Mouse (Mus musculus) C2C12 (cell line): Measurements from ENCODE around the gene Svbp. TPM values are rescaled to one million over a fixed set of nuclear protein-coding genes. Genes with fewer than 3 reads are reported as not detected.

Experiments used
- H3K27me3 ChIP-seq: one replicate; pipeline ENCODE4 v1.6.1; 2011; ENCODE audit not compliant: control insufficient read depth, insufficient read depth, insufficient read length
- H3K36me3 ChIP-seq: one replicate; pipeline ENCODE4 v1.6.1; 2011; ENCODE audit not compliant: control insufficient read depth, insufficient read depth
- H3K4me3 ChIP-seq: one replicate; pipeline ENCODE4 v1.5.1; 2011; ENCODE audit warnings: mild to moderate bottlenecking, control low read depth; ENCODE audit not compliant: poor library complexity, insufficient read depth, severe bottlenecking
- H3K79me2 ChIP-seq: one replicate; pipeline ENCODE4 v1.6.1; 2011; ENCODE audit not compliant: control insufficient read depth, insufficient read depth
- H3K79me3 ChIP-seq: one replicate; pipeline ENCODE4 v1.6.1; 2011; ENCODE audit warnings: low read depth, control low read depth
- H3ac ChIP-seq: one replicate; pipeline ENCODE3; 2011; ENCODE audit warnings: low read depth; ENCODE audit not compliant: control insufficient read depth, insufficient read length
- CEBPB ChIP-seq: IDR thresholded peaks from one replicate; pipeline ENCODE4 v1.6.1; 2011; ENCODE audit warnings: low read depth, mild to moderate bottlenecking, control low read depth, moderate library complexity
- CTCF ChIP-seq: IDR thresholded peaks from one replicate; pipeline ENCODE4 v1.5.1; 2011; ENCODE audit not compliant: control insufficient read depth, insufficient read depth, insufficient read length
- FOSL1 ChIP-seq: IDR thresholded peaks from one replicate; pipeline ENCODE4 v1.8.0; 2011; ENCODE audit warnings: mild to moderate bottlenecking, low read length; ENCODE audit not compliant: poor library complexity, insufficient read depth, severe bottlenecking
- MAX ChIP-seq: IDR thresholded peaks from one replicate; pipeline ENCODE4 v1.6.1; 2011; ENCODE audit warnings: mild to moderate bottlenecking, control low read depth
- MYOD1 ChIP-seq: IDR thresholded peaks from one replicate; pipeline ENCODE4 v1.6.1; 2011; ENCODE audit warnings: low read depth; ENCODE audit not compliant: control insufficient read depth, insufficient read length
- MYOG ChIP-seq: IDR thresholded peaks from one replicate; pipeline ENCODE4 v1.6.1; 2011; ENCODE audit not compliant: control insufficient read depth, insufficient read length; ENCODE audit errors: extremely low read depth
- USF1 ChIP-seq: IDR thresholded peaks from one replicate; pipeline ENCODE4 v1.6.1; 2011; ENCODE audit warnings: low read depth, mild to moderate bottlenecking, control low read depth, moderate library complexity
- polyA plus RNA-seq: library from polyadenylated mRNA; unstranded; fragments of >200 nt; fragmentation: generic; extraction: Trizol; gene quantifications from one replicate; pipeline ENCODE4 v1.2.1, GENCODE M21; 2012; ENCODE audit warnings: missing spikeins

Gene Svbp
- polyA plus RNA-seq, 1 experiment = 76.1 TPM

DNA sequence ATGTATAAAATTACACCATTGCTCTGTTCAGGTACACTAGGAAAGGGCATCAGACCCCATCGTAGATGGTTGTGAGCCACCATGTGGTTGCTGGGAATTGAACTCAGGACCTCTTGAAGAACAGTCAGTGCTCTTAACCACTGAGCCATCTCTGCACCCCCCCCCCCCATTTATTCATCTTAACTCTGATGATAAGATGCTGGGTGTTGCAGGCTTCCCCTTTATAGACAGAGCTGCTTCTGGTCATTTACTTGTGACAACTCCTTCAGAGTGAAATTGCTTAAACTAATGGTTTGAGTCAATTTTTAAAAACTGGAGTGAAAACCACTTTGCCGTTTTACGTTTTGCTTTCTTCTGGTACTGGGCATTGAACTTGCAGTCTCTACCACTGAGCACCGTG, 2.3 kb upstream of the Svbp start:
- H3ac ChIP-seq = no peak overlapping the region
- H3K36me3 ChIP-seq = no peaks in the 10 kb centered on the region
- H3K4me3 ChIP-seq = no peak overlapping the region
- TF ChIP-seq FOSL1 (no peak), USF1 (no peak), CEBPB (no peak), MAX (no peak), MYOG (no peak), CTCF (no peak), MYOD1 (no peak)
- H3K79me2 ChIP-seq = no peaks in the 10 kb centered on the region
- no peaks in the 10 kb centered on the region for H3K27me3 ChIP-seq
- H3K79me3 ChIP-seq = no peaks in the 10 kb centered on the region

DNA sequence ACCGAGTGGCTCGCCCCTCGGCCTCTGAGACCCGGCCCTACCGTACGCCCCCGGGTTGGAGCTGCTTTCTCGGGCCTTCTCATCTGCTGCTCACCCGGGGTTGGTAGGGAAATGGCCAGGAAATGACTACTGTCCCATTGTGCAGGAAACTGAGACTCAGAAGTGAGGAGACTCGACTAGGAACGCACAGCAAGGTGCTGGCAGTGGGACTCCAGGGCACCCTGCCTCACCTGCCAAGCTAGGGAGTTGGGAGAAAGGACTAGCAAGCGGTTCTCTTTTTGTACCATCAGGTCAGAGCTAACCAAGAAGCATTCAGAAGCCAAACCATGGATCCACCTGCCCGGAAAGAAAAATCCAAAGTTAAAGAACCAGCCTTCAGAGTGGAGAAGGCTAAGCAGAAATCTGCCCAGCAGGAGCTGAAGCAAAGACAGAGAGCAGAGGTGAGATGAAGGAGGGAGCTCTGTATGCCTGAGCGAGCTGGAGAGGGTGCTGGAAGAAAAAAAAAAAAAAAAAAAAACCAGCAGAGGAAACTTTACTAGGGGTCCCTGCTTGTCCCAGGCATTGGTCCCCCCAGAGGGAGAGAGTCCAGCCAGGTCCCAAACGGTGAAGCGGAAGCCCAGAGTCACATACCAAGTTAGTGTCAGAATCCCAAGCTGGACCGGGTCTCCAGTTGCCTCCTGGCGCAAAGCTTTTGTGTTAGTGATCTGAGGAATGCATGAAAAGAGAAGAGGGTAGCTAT, 645 bp downstream of the Svbp start:
- H3K79me3 ChIP-seq = no peaks in the 10 kb centered on the region
- no peaks in the 10 kb centered on the region for H3K27me3 ChIP-seq
- H3K36me3 ChIP-seq = no peaks in the 10 kb centered on the region
- TF ChIP-seq CTCF (no peak), MAX (no peak), MYOG (no peak), FOSL1 (no peak), MYOD1 (no peak), USF1 (no peak), CEBPB (no peak)
- H3K79me2 ChIP-seq = no peaks in the 10 kb centered on the region
- H3ac ChIP-seq = peak overlapping the region; percentile 82
- peak overlapping the region; percentile 43 for H3K4me3 ChIP-seq

DNA sequence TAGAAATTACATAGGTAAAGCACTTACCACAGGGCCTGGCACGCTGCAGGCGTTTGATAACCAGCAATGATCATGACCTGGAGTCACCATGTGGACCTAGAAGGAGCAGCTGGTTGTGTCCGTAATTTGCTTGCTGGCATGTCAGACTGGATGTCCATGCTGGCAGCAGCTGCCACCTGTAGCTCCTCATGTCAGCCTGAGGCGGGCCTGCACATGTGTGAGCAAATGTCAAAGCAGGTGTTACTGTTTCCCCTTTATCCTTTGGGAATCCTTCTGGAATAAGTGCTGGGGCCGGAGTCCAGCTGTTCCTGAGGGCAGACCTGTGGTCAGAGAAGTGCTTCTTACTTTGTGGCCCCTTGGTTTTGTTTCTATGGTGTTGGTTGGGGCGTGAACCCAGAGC, 3.0 kb downstream of the Svbp start:
- no peak overlapping the region for H3K4me3 ChIP-seq
- no peaks in the 10 kb centered on the region for H3K79me2 ChIP-seq
- no peaks in the 10 kb centered on the region for H3K36me3 ChIP-seq
- H3K27me3 ChIP-seq = no peaks in the 10 kb centered on the region
- H3K79me3 ChIP-seq = no peaks in the 10 kb centered on the region
- H3ac ChIP-seq = no peak overlapping the region
- TF ChIP-seq MYOG (no peak), MYOD1 (peak; percentile 16)

DNA sequence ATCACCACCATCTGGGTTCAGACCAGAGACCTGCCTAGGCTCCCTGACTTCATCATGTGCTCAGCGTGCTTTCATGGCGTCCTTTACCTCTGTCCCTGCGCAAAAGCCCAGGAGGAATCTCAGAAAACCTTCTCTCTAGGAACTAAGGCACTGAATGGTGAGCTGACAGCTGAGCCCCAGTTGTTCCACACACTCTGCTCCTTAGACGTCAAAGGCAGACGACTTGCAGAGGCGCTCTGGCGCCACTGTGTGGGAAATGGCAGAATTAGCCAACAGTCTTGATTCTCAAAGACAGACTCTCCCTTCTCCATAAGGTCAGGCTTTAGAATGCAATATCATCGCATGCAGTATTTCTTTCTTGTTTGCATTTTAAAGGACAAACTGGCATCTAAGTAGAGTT, 9.6 kb downstream of the Svbp start:
- peak; percentile 71 for TF ChIP-seq CTCF
- TF ChIP-seq FOSL1 = no peak
- H3K27me3 ChIP-seq = no peaks in the 10 kb centered on the region

DNA sequence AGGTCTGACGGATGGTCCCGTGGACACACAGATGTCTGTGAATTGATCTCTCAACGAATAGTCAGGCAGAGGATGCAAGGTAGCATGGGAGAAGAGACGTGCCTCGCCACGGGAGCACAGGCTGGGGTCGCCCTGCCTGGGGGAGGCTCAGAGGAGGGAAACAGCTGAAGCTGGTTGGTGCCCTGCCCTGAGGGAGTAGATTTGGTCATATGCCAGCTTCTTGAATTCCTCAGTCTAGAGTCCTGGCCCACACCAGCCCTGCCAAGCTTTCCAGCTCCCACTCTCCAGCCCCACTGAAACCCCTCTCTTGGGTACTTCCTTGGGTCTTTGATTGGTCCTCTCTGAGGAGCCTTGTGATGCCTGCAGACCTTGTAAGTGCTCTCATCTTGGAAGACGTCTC, 21.6 kb downstream of the Svbp start:
- Histone ChIP-seq H3K4me3 (no peak overlapping the region), H3ac (no peak overlapping the region), H3K36me3 (no peaks in the 10 kb centered on the region), H3K79me2 (no peaks in the 10 kb centered on the region), H3K27me3 (peaks cover 9% of the 10 kb centered on the region), H3K79me3 (no peaks in the 10 kb centered on the region)
- TF ChIP-seq MAX (no peak), CEBPB (no peak), FOSL1 (no peak), CTCF (no peak), MYOG (no peak)

More for the DNA sequence above, 9.6 kb downstream of the Svbp start:
- H3ac ChIP-seq = no peak overlapping the region
- no peak overlapping the region for H3K4me3 ChIP-seq
- no peaks in the 10 kb centered on the region for H3K36me3 ChIP-seq
- no peaks in the 10 kb centered on the region for H3K79me3 ChIP-seq
- H3K79me2 ChIP-seq = no peaks in the 10 kb centered on the region

DNA sequence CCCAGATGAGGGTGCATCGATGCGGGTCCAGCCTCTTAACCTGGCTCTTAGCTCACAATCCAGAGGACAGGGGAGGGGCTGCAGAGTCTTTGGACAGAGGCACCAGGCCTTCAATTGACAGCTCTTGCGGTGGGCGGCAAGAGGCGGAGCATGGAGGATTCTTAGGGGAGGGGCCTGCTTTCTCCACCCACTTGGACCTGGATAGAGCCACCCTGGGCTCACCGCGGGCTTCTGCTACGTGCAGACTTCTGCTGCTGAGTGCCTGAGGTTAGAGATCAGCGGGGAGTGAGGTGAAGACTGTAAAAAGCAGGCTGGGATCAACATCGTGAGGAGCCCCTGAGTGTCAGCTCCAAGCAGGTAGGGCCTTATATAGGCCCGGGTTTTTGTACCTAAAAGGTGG, 23.1 kb downstream of the Svbp start, which contains the start of gene Tmem269:
Tmem269 (minus strand) TSS at position 49 of the 400 bp plus-strand sequence.
- Histone ChIP-seq H3K27me3 (peaks cover 9% of the 10 kb centered on the region), H3K79me2 (no peaks in the 10 kb centered on the region), H3ac (no peak within 1 kb of the TSS), H3K36me3 (no peaks in the 10 kb centered on the region), H3K79me3 (no peaks in the 10 kb centered on the region), H3K4me3 (no peak within 1 kb of the TSS)
- TF ChIP-seq CEBPB (no peak), MYOG (no peak), CTCF (no peak), MAX (no peak), USF1 (no peak), FOSL1 (no peak), MYOD1 (no peak)
